Mouse (Mus musculus) embryonic fibroblast, embryonic 13.5 days (primary cell): ENCODE results near the gene Cdx2.

Experiments used
- CTCF ChIP-seq: IDR thresholded peaks from 2 replicates; pipeline ENCODE4 v1.5.1; 2011; ENCODE audit warnings: mild to moderate bottlenecking, control low read depth, low read length, moderate library complexity, borderline replicate concordance; ENCODE audit not compliant: insufficient read depth
- POLR2A ChIP-seq: IDR thresholded peaks from 2 replicates; pipeline ENCODE4 v1.6.1; 2011; ENCODE audit warnings: low read depth, mild to moderate bottlenecking, control low read depth, low read length, moderate library complexity

DNA sequence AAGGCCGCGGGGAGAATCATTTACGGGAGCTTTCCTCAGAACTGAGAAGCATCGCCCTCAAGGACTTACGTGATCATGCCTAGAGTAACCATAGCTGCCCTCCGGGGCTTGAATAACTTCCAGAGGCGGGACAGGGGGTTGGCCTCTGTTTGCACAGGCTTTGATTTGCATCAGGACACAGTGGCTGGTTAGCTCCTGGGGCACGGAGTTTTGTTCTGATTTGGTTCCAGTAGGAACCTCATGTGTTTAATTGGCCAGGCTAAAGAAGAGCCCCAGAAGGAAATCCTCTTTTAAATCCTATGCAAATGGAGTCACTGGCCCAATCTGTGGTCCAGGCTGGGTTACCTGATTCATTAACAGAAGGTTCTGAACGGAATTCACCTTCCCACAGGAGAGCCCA, 31.9 kb upstream of the Cdx2 start:
- no peak for TF ChIP-seq CTCF
- no peak for TF ChIP-seq POLR2A
